Mouse (Mus musculus) bone marrow macrophage, adult 2 months (primary cell): Measurements from ENCODE around the gene Srprb.
A peak's percentile ranks its signal among the peaks of the same experiment; 100 is the strongest.

Source experiments
- CTCF ChIP-seq: IDR thresholded peaks from 2 replicates; pipeline ENCODE4 v1.5.1; 2012; ENCODE audit warnings: low read depth, mild to moderate bottlenecking, low read length, moderate library complexity
- POLR2A ChIP-seq: IDR thresholded peaks from 2 replicates; pipeline ENCODE4 v1.6.1; 2012; ENCODE audit warnings: mild to moderate bottlenecking, low read depth, low read length, borderline replicate concordance

- no peak for TF ChIP-seq POLR2A
- TF ChIP-seq CTCF, result peak; percentile 58
Measured at GRCm38 (mm10) chr9:103207846-103208245, 5.9 kb upstream of the Srprb start.
